Comparison of ENCODE assay signal across 11 mouse cellular contexts in the genomic region with DNA sequence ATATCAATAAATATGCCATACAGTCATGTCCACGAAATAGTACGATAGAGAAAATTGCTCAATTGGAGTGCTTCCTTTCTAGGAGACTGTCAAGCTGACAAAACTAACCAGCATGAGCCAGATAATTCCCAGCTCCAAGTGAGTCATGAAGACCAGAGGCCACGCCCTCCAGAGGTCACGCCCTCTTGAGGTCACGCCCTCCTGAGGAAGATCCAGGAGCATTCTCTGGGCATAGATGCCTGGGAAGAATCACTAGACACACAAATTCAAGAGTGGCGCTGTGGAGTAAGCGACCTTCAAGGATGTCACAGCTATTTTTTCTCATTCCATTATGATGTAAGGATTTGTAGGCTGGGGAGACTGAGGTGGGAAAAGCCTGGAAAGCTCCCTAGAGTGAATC.
DNase-seq lines count a peak whose midpoint lies in the region; ATAC-seq lines count a peak whose summit lies in the region.
"Had no signal": no experiment of that assay in that cellular context is flagged by ENCODE, and none has a peak within 500 bp of the region (broad histone marks: within the 10 kb centered on the region; RNA-seq: fewer than 3 reads in every experiment).

No protein-coding gene starts in this region.

- no peaks in the 10 kb centered on the region for H3K27me3 ChIP-seq in midbrain, embryonic 13.5 days
- H3K27me3 ChIP-seq: embryonic facial prominence, embryonic 13.5 days had no signal

- peak overlapping the region; percentile 45 for H3K27ac ChIP-seq in midbrain, embryonic 13.5 days
- H3K27ac ChIP-seq: embryonic facial prominence, embryonic 13.5 days; macrophage had no signal

- peak; percentile 64 for ATAC-seq in frontal cortex, adult (ENCODE audit: low TSS enrichment)
- no peak for ATAC-seq in midbrain, embryonic 13.5 days
- ATAC-seq: CD4-positive, CD25-positive, alpha-beta regulatory T cell, adult 4 months had no signal

- DNase-seq in frontal cortex, postnatal 10 days (ENCODE audit: low spot score in 2 of 2) = no peak
- DNase-seq in right cerebral cortex, adult 18-20 months = peak; percentile 23
- DNase-seq in right cerebral cortex, postnatal 4 days = no peak
- peak; percentile 36 to 41 for DNase-seq in adrenal gland, postnatal 36 days
- DNase-seq in gastrocnemius, postnatal 10 days = no peak
- no peak for DNase-seq in ovary, postnatal 10 days (ENCODE audit: low spot score)

- no peak overlapping the region for H3K4me3 ChIP-seq in midbrain, embryonic 13.5 days (replicated peaks)
- H3K4me3 ChIP-seq: embryonic facial prominence, embryonic 13.5 days had no signal

- WGBS in midbrain, embryonic 13.5 days = 49% methylated on average over 7 of the region's 7 CpGs

- no peaks in the 10 kb centered on the region for H3K36me3 ChIP-seq in midbrain, embryonic 13.5 days
- H3K36me3 ChIP-seq: embryonic facial prominence, embryonic 13.5 days had no signal

- H3K9ac ChIP-seq in midbrain, embryonic 13.5 days (replicated peaks) = no peak overlapping the region
- H3K9ac ChIP-seq: embryonic facial prominence, embryonic 13.5 days had no signal

- peaks cover 28% of the 10 kb centered on the region for H3K4me1 ChIP-seq in midbrain, embryonic 13.5 days (replicated peaks)
- H3K4me1 ChIP-seq: embryonic facial prominence, embryonic 13.5 days had no signal

- no peaks in the 10 kb centered on the region for H3K9me3 ChIP-seq in midbrain, embryonic 13.5 days
- H3K9me3 ChIP-seq: embryonic facial prominence, embryonic 13.5 days had no signal

- no peak overlapping the region for H3K4me2 ChIP-seq in midbrain, embryonic 13.5 days (replicated peaks)
- H3K4me2 ChIP-seq: embryonic facial prominence, embryonic 13.5 days had no signal

Comparison
In these comparisons a context has a peak if more than half of its experiments do, and no peak if none do; other contexts are left out.
1. DNase-seq: peak in right cerebral cortex, adult 18-20 months (single experiment) and adrenal gland, postnatal 36 days (2 of 2); none in frontal cortex, postnatal 10 days (0 of 2), right cerebral cortex, postnatal 4 days (single experiment), gastrocnemius, postnatal 10 days (single experiment) and ovary, postnatal 10 days (single experiment).